Mouse (Mus musculus) erythroblast, embryonic 14.5 days (primary cell): Measurements from ENCODE around the gene Prrt2.

Experiments used
- GATA1 ChIP-seq: IDR thresholded peaks from 2 replicates; pipeline ENCODE4 v1.6.1; 2012; ENCODE audit warnings: low read length, inconsistent platforms, mixed read lengths
- TAL1 ChIP-seq: IDR thresholded peaks from 3 replicates; pipeline ENCODE4 v1.6.1; 2012; ENCODE audit warnings: low read length, inconsistent platforms, mixed read lengths

DNA sequence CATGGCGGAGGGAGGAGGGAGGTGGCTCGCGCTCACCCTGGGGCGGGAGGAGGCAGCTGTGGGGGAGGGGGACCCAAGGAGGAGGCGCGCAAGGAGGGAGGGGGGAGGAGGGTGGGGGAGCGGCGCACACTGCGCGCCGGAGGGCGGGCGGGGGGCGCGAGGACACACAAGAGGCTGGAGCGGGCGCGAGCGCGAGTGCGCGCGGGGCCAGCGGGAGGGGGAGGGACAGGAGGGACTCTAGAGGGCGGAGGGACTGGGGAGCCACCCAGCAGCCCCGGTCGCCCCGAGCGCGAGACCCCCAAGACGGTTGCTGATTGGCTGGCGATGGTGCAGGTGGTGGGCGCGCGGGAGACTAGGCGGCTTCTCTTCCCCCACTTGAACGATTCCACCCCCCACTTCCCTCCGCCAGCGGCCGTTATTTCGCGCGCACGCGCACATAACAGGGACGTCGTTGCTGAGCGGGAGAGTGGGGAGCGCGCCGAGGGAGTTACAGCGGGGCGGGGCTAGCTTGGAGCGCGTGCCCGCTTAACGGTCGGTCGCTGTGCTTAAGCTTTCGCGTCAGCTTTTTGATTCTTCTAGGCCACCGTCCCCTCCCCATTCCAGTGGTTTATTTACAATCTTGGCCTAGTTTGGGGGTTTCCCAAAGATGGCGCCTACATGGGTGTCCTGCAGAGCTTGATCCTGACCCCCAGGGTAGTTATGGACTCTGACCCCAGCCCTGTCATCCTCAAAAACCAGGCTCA lies 6.1 kb upstream of the Prrt2 start, which contains the start of gene Maz:
- TF ChIP-seq GATA1: no peak
- no peak for TF ChIP-seq TAL1
